Mouse (Mus musculus) limb, embryonic 13.5 days (tissue): ENCODE results near the gene Ubr4. TPM values are rescaled to one million over a fixed set of nuclear protein-coding genes. Genes with fewer than 3 reads are reported as not detected.

Experiments used
- ATAC-seq: fragments of 200-750 bp; cut with Nextera tagmentation; 2 replicates; pipeline ENCODE4 v1.8.0; 2017; ENCODE audit warnings: low read depth, moderate number of reproducible peaks, moderate TSS enrichment; ENCODE audit not compliant: low FRiP score
- H3K27ac ChIP-seq: fragments of 300-500 bp; sonication (generic); 2 replicates; pipeline ENCODE4 v1.5.1; 2015; ENCODE audit warnings: inconsistent platforms, mild to moderate bottlenecking, moderate library complexity
- H3K27me3 ChIP-seq: fragments of 300-500 bp; sonication (generic); 2 replicates; pipeline ENCODE4 v1.6.1; 2015; ENCODE audit warnings: mild to moderate bottlenecking, inconsistent platforms
- H3K36me3 ChIP-seq: fragments of 300-500 bp; sonication (generic); 2 replicates; pipeline ENCODE4 v1.6.1; 2015; ENCODE audit warnings: inconsistent platforms, mild to moderate bottlenecking, moderate library complexity
- H3K4me1 ChIP-seq: fragments of 300-500 bp; sonication (generic); 2 replicates; pipeline ENCODE4 v1.6.1; 2015; ENCODE audit warnings: inconsistent platforms
- H3K4me2 ChIP-seq: fragments of 300-500 bp; sonication (generic); replicated peaks from 2 replicates; pipeline ENCODE4 v1.6.1; 2015; ENCODE audit warnings: inconsistent platforms, mild to moderate bottlenecking, moderate library complexity
- H3K4me3 ChIP-seq: fragments of 300-500 bp; sonication (generic); 2 replicates; pipeline ENCODE4 v1.5.1; 2015; ENCODE audit warnings: moderate library complexity, mild to moderate bottlenecking, inconsistent platforms
- H3K9ac ChIP-seq: fragments of 300-500 bp; sonication (generic); 2 replicates; pipeline ENCODE4 v1.6.1; 2015; ENCODE audit warnings: mild to moderate bottlenecking, inconsistent platforms
- H3K9me3 ChIP-seq: fragments of 300-500 bp; sonication (generic); 2 replicates; pipeline ENCODE4 v1.6.1; 2016; ENCODE audit warnings: inconsistent platforms
- WGBS: fragments of 180-500 bp; shearing (Covaris S2); methylation state at CpG from one replicate; pipeline ENCODE4 v1.1.7; 2015; 5-methylcytosine and 5-hydroxymethylcytosine counted together
- polyA plus RNA-seq: library from polyadenylated mRNA; unstranded; fragments of >200 nt; fragmentation: Nextera tagmentation; extraction: Ambion mirVana; gene quantifications from 2 replicates; pipeline ENCODE4 v1.2.1, GENCODE M21; 2015

The Ubr4 gene
- polyA plus RNA-seq, 1 experiment from 2014 or later: 78.3 TPM

- H3K9ac ChIP-seq: no peak overlapping the region
- H3K27me3 ChIP-seq: no peaks in the 10 kb centered on the region
- no peak overlapping the region for H3K27ac ChIP-seq
- ATAC-seq: no peak
- WGBS: 89% methylated on average over 15 of the region's 15 CpGs
- H3K9me3 ChIP-seq: no peaks in the 10 kb centered on the region
- H3K36me3 ChIP-seq: peaks cover 98% of the 10 kb centered on the region
- H3K4me1 ChIP-seq: no peaks in the 10 kb centered on the region
- H3K4me2 ChIP-seq: no peak overlapping the region
- no peak overlapping the region for H3K4me3 ChIP-seq
Measured at GRCm38 (mm10) chr4:139442391-139443355, 90.3 kb downstream of the Ubr4 start.

- H3K9ac ChIP-seq: no peak overlapping the region
- H3K27me3 ChIP-seq: no peaks in the 10 kb centered on the region
- H3K4me2 ChIP-seq: no peak overlapping the region
- 93% methylated on average over 10 of the region's 10 CpGs for WGBS
- peaks cover 98% of the 10 kb centered on the region for H3K36me3 ChIP-seq
- H3K9me3 ChIP-seq: no peaks in the 10 kb centered on the region
- ATAC-seq: no peak
- no peak overlapping the region for H3K27ac ChIP-seq
- H3K4me1 ChIP-seq: no peaks in the 10 kb centered on the region
- no peak overlapping the region for H3K4me3 ChIP-seq
Measured at GRCm38 (mm10) chr4:139444315-139444714, 91.9 kb downstream of the Ubr4 start.

- no peak for ATAC-seq
- WGBS: 95% methylated on average over 2 of the region's 2 CpGs
- Histone ChIP-seq H3K4me2 (no peak overlapping the region), H3K4me3 (no peak overlapping the region), H3K9me3 (no peaks in the 10 kb centered on the region), H3K4me1 (no peaks in the 10 kb centered on the region), H3K9ac (no peak overlapping the region), H3K27ac (no peak overlapping the region), H3K36me3 (peaks cover 98% of the 10 kb centered on the region), H3K27me3 (no peaks in the 10 kb centered on the region)
Measured at GRCm38 (mm10) chr4:139446176-139446575, 93.8 kb downstream of the Ubr4 start.

GRCm38 (mm10) chr4:139446731-139447675 lies 94.6 kb downstream of the Ubr4 start:
- H3K9me3 ChIP-seq: no peaks in the 10 kb centered on the region
- no peaks in the 10 kb centered on the region for H3K27me3 ChIP-seq
- no peak overlapping the region for H3K27ac ChIP-seq
- H3K9ac ChIP-seq: no peak overlapping the region
- ATAC-seq: no peak
- 92% methylated on average over 11 of the region's 11 CpGs for WGBS
- no peak overlapping the region for H3K4me3 ChIP-seq
- H3K4me2 ChIP-seq: no peak overlapping the region
- peaks cover 98% of the 10 kb centered on the region for H3K36me3 ChIP-seq
- H3K4me1 ChIP-seq: no peaks in the 10 kb centered on the region

- ATAC-seq: no peak
- no peak overlapping the region for H3K9ac ChIP-seq
- H3K4me1 ChIP-seq: no peaks in the 10 kb centered on the region
- WGBS: 91% methylated on average over 8 of the region's 8 CpGs
- H3K27me3 ChIP-seq: no peaks in the 10 kb centered on the region
- H3K36me3 ChIP-seq: peaks cover 99% of the 10 kb centered on the region
- no peaks in the 10 kb centered on the region for H3K9me3 ChIP-seq
- no peak overlapping the region for H3K4me2 ChIP-seq
- no peak overlapping the region for H3K4me3 ChIP-seq
- H3K27ac ChIP-seq: no peak overlapping the region
Measured at GRCm38 (mm10) chr4:139452944-139453700, 100.7 kb downstream of the Ubr4 start.

- Histone ChIP-seq H3K4me1 (no peaks in the 10 kb centered on the region), H3K27ac (no peak overlapping the region), H3K4me3 (no peak overlapping the region), H3K9ac (no peak overlapping the region), H3K9me3 (no peaks in the 10 kb centered on the region), H3K36me3 (peaks cover 99% of the 10 kb centered on the region), H3K27me3 (no peaks in the 10 kb centered on the region), H3K4me2 (no peak overlapping the region)
- 85% methylated on average over 6 of the region's 6 CpGs for WGBS
- ATAC-seq: no peak
Measured at GRCm38 (mm10) chr4:139454339-139454738, 101.9 kb downstream of the Ubr4 start.

GRCm38 (mm10) chr4:139459970-139460369 lies 107.6 kb downstream of the Ubr4 start:
- H3K4me1 ChIP-seq: no peaks in the 10 kb centered on the region
- H3K9ac ChIP-seq: no peak overlapping the region
- H3K36me3 ChIP-seq: peaks cover 100% of the 10 kb centered on the region
- H3K4me2 ChIP-seq: no peak overlapping the region
- no peak overlapping the region for H3K4me3 ChIP-seq
- 88% methylated on average over 15 of the region's 15 CpGs for WGBS
- no peaks in the 10 kb centered on the region for H3K9me3 ChIP-seq
- no peak overlapping the region for H3K27ac ChIP-seq
- ATAC-seq: peak; percentile 90
- no peaks in the 10 kb centered on the region for H3K27me3 ChIP-seq

GRCm38 (mm10) chr4:139464163-139464562 lies 111.8 kb downstream of the Ubr4 start:
- ATAC-seq: no peak
- WGBS: 94% methylated on average over 12 of the region's 12 CpGs
- peaks cover 99% of the 10 kb centered on the region for H3K36me3 ChIP-seq

GRCm38 (mm10) chr4:139466541-139466940 lies 114.1 kb downstream of the Ubr4 start:
- H3K4me2 ChIP-seq: no peak overlapping the region
- no peaks in the 10 kb centered on the region for H3K4me1 ChIP-seq
- H3K4me3 ChIP-seq: no peak overlapping the region
- H3K27me3 ChIP-seq: no peaks in the 10 kb centered on the region
- no peak overlapping the region for H3K27ac ChIP-seq
- peaks cover 99% of the 10 kb centered on the region for H3K36me3 ChIP-seq
- ATAC-seq: no peak
- no peak overlapping the region for H3K9ac ChIP-seq
- no peaks in the 10 kb centered on the region for H3K9me3 ChIP-seq
- WGBS: 90% methylated on average over 6 of the region's 6 CpGs

More at GRCm38 (mm10) chr4:139464163-139464562, 111.8 kb downstream of the Ubr4 start:
- Histone ChIP-seq H3K9ac (no peak overlapping the region), H3K27me3 (no peaks in the 10 kb centered on the region), H3K4me3 (no peak overlapping the region), H3K4me1 (no peaks in the 10 kb centered on the region), H3K9me3 (no peaks in the 10 kb centered on the region), H3K4me2 (no peak overlapping the region), H3K27ac (no peak overlapping the region)

GRCm38 (mm10) chr4:139470198-139470597 lies 117.8 kb downstream of the Ubr4 start:
- Histone ChIP-seq H3K4me2 (no peak overlapping the region), H3K4me3 (no peak overlapping the region), H3K27ac (no peak overlapping the region), H3K9me3 (no peaks in the 10 kb centered on the region), H3K27me3 (no peaks in the 10 kb centered on the region), H3K4me1 (no peaks in the 10 kb centered on the region), H3K9ac (no peak overlapping the region), H3K36me3 (peaks cover 99% of the 10 kb centered on the region)
- WGBS: 35% methylated on average over 7 of the region's 7 CpGs
- ATAC-seq: no peak

GRCm38 (mm10) chr4:139476663-139477625 lies 124.5 kb downstream of the Ubr4 start:
- no peak overlapping the region for H3K4me2 ChIP-seq
- no peaks in the 10 kb centered on the region for H3K4me1 ChIP-seq
- H3K27me3 ChIP-seq: no peaks in the 10 kb centered on the region
- no peaks in the 10 kb centered on the region for H3K9me3 ChIP-seq
- peaks cover 100% of the 10 kb centered on the region for H3K36me3 ChIP-seq
- no peak overlapping the region for H3K9ac ChIP-seq
- 92% methylated on average over 16 of the region's 16 CpGs for WGBS
- no peak for ATAC-seq
- no peak overlapping the region for H3K27ac ChIP-seq
- H3K4me3 ChIP-seq: no peak overlapping the region
